Mouse (Mus musculus): Measurements from ENCODE around the gene Rtn4rl1. TPM values are rescaled to one million over a fixed set of nuclear protein-coding genes. Genes with fewer than 3 reads are reported as not detected.

Gene Rtn4rl1
- polyA plus RNA-seq, 1 experiment from 2014 or later = 4.2 TPM

DNA sequence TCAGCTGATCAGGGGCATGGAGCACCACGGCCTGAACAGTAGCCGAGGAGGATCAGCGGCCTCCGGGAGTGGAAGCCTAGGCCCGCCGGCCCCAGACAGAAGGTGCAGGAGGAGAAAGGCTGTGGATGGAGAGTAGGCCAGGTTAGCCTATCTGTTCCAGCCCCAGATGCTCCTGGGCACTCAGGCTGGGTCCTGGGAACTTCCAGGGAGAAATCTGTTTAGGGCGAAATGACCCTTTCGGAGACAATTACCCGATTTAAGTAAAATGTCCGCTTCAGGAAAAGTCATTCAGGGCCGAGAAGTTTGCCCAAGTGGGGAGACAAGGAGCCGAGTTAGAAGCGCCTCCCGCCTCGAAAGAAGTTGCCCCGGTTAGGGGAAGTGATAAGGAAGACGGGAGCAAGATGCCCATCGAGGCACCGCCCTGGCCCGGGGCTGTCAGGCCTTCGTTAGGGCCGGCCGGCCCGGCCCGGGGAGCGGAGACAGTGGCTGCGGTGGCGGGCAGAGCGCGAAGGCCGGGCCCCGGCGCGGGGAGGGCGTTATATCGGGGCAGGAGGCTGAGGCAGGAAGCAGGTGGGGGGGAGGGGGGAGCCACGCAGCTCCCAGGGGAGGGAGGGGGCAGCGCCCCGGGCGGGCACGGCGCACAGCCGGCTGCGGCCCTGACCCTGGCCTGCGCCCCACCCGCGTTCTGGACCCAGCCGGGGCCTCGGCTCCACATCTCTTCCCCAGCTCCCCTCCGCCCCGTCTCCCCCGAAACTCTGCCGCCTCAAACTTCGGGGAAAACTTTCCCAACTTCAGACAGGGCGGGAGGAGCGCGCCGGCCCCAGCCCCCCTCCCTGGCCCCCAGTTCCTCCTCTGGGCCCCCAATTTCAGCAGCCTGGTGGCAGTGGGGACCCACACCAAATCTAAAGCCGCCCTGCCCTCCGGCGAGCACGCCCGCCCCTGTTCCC lies 25.7 kb upstream of the Rtn4rl1 start:
- Histone ChIP-seq H3K9me3 (replicated peaks; ENCODE audit: low read length) (no peaks in the 10 kb centered on the region), H3K4me2 (ENCODE audit: low read length) (peak overlapping the region; percentile 80), H3K27ac (peak overlapping the region; percentile 89), H3K4me1 (replicated peaks; ENCODE audit: insufficient read depth, low read length) (peaks cover 38% of the 10 kb centered on the region), H3K4me3 (replicated peaks; ENCODE audit: low read depth, low read length) (peak overlapping the region; percentile 63), H3K36me3 (ENCODE audit: insufficient read depth, low read length) (peaks cover 17% of the 10 kb centered on the region; the same call in 1 of the 2 replicates), H3K9ac (ENCODE audit: low read depth, low read length) (peak overlapping the region; percentile 70), H3K27me3 (ENCODE audit: insufficient read depth, low read length) (peaks cover 7% of the 10 kb centered on the region; the same call in 1 of the 2 replicates)
- DNase-seq (ENCODE audit: low spot score) (no peak), ATAC-seq (replicated peaks; ENCODE audit: low FRiP score, low read depth) (no peak)
- WGBS = 4% methylated on average over 58 of the region's 63 CpGs
- no peak for TF ChIP-seq CTCF (IDR thresholded peaks at IDR 0.05; ENCODE audit: low read depth)

DNA sequence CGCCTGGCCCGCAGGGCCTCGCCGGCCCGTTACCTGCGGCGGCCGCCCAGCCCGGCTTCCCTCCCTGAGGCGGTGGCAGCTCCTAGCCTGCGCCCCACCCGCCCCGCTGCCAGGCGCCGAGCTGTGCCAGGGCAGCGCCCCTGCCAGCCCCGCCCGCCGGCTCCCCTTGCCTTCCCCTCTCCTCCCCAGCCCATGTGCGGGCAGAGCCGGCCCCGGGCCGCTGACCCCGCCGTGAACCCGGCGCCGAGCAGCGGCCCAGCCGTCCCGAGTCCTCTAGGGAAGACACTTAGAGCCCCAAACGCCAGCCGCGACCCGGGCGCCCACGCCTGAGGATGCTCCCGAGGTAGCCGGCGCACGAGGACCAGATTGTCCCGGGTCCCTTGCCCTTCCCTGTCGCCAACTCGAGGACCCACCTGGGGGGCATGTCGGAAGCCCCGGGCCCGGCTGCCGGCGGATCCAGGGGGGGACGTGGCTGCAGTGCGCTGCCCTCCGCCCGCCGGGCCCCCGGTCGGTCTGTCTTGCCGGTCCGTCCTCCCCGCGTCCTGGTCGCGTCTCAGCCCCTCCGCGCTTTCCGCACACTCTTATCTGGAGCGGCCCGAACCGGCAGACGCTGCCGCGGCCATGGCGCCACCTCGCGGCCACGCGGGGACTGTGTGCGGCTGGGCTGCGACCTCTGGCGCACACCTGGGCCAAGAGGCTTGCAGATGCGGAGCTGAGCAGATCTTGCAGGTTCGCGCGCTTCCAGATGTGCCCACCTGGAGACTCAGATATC lies 24.8 kb upstream of the Rtn4rl1 start:
- Histone ChIP-seq H3K27me3 (ENCODE audit: insufficient read depth, low read length) (peaks cover 7% of the 10 kb centered on the region; the same call in 1 of the 2 replicates), H3K4me2 (ENCODE audit: low read length) (peak overlapping the region; percentile 80), H3K4me3 (replicated peaks; ENCODE audit: low read depth, low read length) (peak overlapping the region; percentile 63), H3K9me3 (replicated peaks; ENCODE audit: low read length) (no peaks in the 10 kb centered on the region), H3K36me3 (ENCODE audit: insufficient read depth, low read length) (peaks cover 8% of the 10 kb centered on the region; the same call in 1 of the 2 replicates), H3K4me1 (replicated peaks; ENCODE audit: insufficient read depth, low read length) (peaks cover 38% of the 10 kb centered on the region), H3K27ac (peak overlapping the region; percentile 89), H3K9ac (ENCODE audit: low read depth, low read length) (peak overlapping the region; percentile 70)
- peak; percentile 89 for DNase-seq (ENCODE audit: low spot score)
- peak; percentile 26 for ATAC-seq (replicated peaks; ENCODE audit: low FRiP score, low read depth)
- under 1% methylated on average over 75 of the region's 83 CpGs for WGBS
- peak; percentile 98 for TF ChIP-seq CTCF (IDR thresholded peaks at IDR 0.05; ENCODE audit: low read depth)

GRCm38 (mm10) chr11:75169405-75170080 lies 24.0 kb upstream of the Rtn4rl1 start, which contains the start of gene Hic1:
TSS of gene Hic1 (minus strand) at chr11:75169519.
- peaks cover 7% of the 10 kb centered on the region; the same call in 1 of the 2 replicates for H3K27me3 ChIP-seq (ENCODE audit: insufficient read depth, low read length)

GRCm38 (mm10) chr11:75170136-75170751 lies 23.3 kb upstream of the Rtn4rl1 start:
- no peak overlapping the region for H3K27ac ChIP-seq
- ATAC-seq (replicated peaks; ENCODE audit: low FRiP score, low read depth) (peak; percentile 25), DNase-seq (ENCODE audit: low spot score) (peak; percentile 92)
- WGBS = under 1% methylated on average over 38 of the region's 38 CpGs
- H3K4me3 ChIP-seq (replicated peaks; ENCODE audit: low read depth, low read length) = peak overlapping the region; percentile 63
- H3K4me2 ChIP-seq (ENCODE audit: low read length) = peak overlapping the region; percentile 80
- H3K36me3 ChIP-seq (ENCODE audit: insufficient read depth, low read length) = 0 out of 2 replicates have a peak, but pooled peaks cover 7% of the 10 kb centered on the region
- no peaks in the 10 kb centered on the region for H3K9me3 ChIP-seq (replicated peaks; ENCODE audit: low read length)
- H3K4me1 ChIP-seq (replicated peaks; ENCODE audit: insufficient read depth, low read length) = peaks cover 38% of the 10 kb centered on the region
- peaks cover 7% of the 10 kb centered on the region; the same call in 1 of the 2 replicates for H3K27me3 ChIP-seq (ENCODE audit: insufficient read depth, low read length)
- H3K9ac ChIP-seq (ENCODE audit: low read depth, low read length) = no peak overlapping the region
- peak; percentile 83 for TF ChIP-seq CTCF (IDR thresholded peaks at IDR 0.05; ENCODE audit: low read depth)

More at GRCm38 (mm10) chr11:75169405-75170080, 24.0 kb upstream of the Rtn4rl1 start, which contains the start of gene Hic1:
- no peak for DNase-seq (ENCODE audit: low spot score)
- Histone ChIP-seq H3K27ac (peak within 1 kb of the TSS; percentile 89), H3K9me3 (replicated peaks; ENCODE audit: low read length) (no peaks in the 10 kb centered on the region), H3K4me3 (replicated peaks; ENCODE audit: low read depth, low read length) (peak within 1 kb of the TSS; percentile 63), H3K4me2 (ENCODE audit: low read length) (peak within 1 kb of the TSS; percentile 80), H3K4me1 (replicated peaks; ENCODE audit: insufficient read depth, low read length) (peaks cover 38% of the 10 kb centered on the region), H3K9ac (ENCODE audit: low read depth, low read length) (peak within 1 kb of the TSS; percentile 70), H3K36me3 (ENCODE audit: insufficient read depth, low read length) (0 out of 2 replicates have a peak, but pooled peaks cover 7% of the 10 kb centered on the region)
- no peak for ATAC-seq (replicated peaks; ENCODE audit: low FRiP score, low read depth)
- 6% methylated on average over 23 of the region's 23 CpGs for WGBS
- TF ChIP-seq CTCF (IDR thresholded peaks at IDR 0.05; ENCODE audit: low read depth) = no peak

DNA sequence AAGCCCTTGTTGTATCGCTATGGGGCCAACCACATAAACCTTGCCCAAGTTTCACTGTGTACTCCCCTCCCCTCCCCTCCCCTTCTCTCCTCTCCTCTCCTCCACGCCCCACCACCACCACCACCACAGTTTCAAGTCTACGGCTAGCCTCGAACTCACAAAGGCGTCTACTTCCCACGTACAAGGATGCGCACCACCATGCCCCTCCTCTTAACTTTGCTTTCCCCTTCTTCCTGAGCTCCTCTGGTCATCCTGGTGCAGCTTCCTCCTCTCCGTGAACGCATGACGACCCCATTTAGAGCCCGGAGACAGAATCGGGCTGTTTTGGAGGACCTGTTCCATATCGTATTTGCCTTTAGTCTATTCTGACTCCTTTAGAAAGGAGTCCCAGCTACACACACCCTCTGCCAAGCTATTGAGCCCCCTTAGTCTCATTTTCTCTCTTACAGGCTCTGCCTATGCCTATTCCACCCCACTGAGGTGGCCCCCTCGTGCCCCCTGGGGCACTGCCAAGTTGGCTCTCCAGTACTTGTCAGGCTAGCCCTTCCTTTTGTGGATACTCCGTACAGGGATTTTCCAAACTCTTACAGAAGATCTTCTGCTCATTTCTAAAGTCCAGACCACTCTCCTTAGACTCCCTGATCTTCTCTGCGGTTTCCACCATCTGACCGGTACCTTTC lies 22.3 kb upstream of the Rtn4rl1 start:
- peaks cover 4% of the 10 kb centered on the region; the same call in 1 of the 2 replicates for H3K27me3 ChIP-seq (ENCODE audit: insufficient read depth, low read length)
- WGBS = 15% methylated on average over 17 of the region's 17 CpGs
- no peak overlapping the region; the same call in 1 of the 2 replicates for H3K4me3 ChIP-seq (replicated peaks; ENCODE audit: low read depth, low read length)

More for the DNA sequence above, 22.3 kb upstream of the Rtn4rl1 start:
- Histone ChIP-seq H3K4me2 (ENCODE audit: low read length) (peak overlapping the region; percentile 84; the same call in 1 of the 2 replicates), H3K4me1 (replicated peaks; ENCODE audit: insufficient read depth, low read length) (peaks cover 29% of the 10 kb centered on the region), H3K36me3 (ENCODE audit: insufficient read depth, low read length) (0 out of 2 replicates have a peak, but pooled peaks cover under 1% of the 10 kb centered on the region), H3K9me3 (replicated peaks; ENCODE audit: low read length) (no peaks in the 10 kb centered on the region), H3K27ac (no peak overlapping the region), H3K9ac (ENCODE audit: low read depth, low read length) (no peak overlapping the region)
- no peak for ATAC-seq (replicated peaks; ENCODE audit: low FRiP score, low read depth)
- TF ChIP-seq CTCF (IDR thresholded peaks at IDR 0.05; ENCODE audit: low read depth) = no peak
- DNase-seq (ENCODE audit: low spot score) = no peak
